Mouse (Mus musculus) spleen, postnatal 10 days (tissue): Measurements from ENCODE around the gene Atrip.

Experiments
- DNase-seq, 2 experiments: peaks; one replicate each; pipeline ENCODE4 v3.0.0; 2021 to 2022; ENCODE audit warnings: low spot score in 2 of 2

The Atrip gene

DNA sequence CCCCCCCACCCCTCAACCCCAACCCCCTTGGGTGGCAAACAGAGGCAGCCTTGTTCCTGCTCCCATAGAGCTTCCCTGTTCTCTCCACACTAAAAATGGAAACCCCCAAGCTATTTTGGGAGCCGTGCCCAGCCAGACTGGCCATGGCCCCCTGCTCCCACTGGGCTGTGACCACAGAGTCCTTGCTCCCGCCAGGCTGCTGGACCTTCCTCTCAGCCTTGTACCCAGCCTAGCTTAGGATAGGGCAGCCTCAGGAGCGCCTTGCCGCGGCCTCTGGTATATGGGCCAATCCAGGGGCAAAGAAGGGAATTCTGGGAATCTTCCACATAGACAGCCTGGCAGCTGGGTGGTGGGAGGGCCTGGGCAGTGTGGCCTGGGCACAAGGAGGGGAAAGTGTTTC, 23.9 kb upstream of the Atrip start:
- DNase-seq, result no peak

DNA sequence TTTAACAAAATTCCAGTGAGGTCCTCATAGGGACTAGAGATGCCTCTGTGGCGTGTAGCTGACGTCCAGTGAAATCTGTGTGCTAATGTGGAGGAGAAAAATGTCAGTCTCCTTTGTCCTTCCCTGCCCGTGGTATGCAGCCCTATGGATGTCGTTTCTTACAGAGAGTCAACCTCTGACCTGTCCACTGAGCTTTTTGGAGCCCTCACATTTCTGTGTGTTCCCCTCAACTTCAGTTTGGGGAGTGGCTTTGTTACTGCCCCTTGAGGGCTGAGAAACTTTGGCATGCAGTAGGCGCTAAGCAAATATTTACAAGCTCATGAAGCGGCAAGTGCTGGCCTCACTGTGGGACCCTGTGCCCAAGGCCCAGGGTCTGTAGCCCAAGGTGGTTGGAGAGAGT, 23.4 kb upstream of the Atrip start:
- no peak for DNase-seq

DNA sequence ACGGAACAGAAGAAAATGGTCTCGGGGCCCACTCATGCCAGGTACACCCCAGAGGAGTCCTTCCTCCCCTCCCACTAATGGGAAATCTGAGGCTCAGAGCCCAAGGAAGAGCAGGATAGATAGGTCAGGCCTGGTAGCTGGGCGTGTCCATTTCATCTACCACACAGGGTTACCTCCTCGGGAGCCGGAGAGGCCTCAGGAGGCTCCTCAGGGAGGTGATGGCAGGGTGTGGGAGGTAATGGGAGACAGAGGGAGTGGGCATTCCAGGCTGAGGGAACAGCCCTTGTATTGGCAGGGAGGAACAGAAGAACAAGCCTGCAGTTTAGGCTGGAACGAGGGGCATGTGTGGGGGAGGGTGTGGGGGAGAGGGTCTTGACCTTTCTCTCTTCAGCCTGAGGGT, 22.9 kb upstream of the Atrip start:
- no peak for DNase-seq

DNA sequence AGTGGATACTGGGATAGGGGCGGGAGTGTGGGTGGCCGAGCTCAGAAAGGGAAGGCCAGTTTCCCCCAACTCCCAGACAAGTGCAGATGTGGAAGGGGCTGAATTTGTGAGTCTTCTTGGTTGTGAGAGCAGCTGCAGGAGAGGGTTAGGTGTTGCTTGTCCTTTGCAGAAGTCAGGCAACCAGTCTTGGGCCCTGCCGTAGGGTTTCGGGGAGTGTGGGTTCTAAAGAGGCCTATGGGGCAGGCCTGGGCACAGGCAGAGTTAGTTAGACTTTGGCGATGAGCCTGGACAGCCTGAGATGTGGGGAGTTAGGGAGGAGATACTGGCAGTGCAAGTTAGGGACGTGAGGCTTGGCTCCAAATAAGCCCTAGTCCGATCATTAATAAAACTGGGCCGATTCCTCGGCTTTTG, 22.3 kb upstream of the Atrip start:
- DNase-seq, result no peak

DNA sequence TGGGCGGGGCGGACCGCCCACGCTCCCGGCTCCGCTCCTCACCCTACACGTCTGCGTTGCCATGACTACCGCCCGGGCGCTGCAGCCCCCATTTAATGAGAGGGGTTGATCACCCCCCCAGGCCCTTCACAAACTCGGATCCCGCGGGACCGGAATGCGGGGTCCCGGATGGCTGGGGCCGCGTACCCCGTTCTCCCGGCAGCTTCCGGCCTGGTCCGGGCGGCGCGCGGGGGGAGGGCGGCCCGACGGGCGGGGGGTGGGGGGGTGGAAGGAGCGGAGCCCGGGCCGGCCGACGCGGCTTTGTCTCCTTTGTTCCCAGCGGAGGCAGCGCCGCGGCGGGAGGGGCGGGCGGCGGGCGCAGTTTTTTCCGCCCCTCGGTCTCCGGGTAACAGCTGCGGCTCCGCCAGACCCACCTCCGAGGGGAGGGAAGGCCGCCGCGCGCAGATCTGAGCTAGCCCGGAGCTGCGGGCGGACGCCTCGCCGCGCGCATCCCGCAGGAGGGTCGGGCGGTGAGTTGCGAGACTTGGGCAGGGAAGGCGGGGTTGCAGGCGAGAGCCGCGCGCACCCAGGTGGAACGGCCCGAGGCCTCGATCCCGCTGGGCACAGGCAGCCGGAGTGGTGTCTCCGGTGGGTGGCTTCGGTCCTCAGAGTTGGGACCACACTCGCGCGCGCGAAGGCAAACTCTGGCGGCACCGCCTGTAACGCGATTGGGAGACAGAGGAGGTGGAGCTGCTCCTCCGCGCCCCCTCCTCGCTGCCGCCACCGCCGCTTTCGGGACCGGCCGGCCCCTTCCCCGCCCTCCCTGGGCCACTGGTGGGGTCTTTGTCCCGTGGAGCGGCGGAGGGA, 21.4 kb upstream of the Atrip start, which contains the start of gene Plxnb1:
Plxnb1 (plus strand) TSS at position 253 of the 846 bp plus-strand sequence.
- peak; percentile 23 to 47 for DNase-seq

DNA sequence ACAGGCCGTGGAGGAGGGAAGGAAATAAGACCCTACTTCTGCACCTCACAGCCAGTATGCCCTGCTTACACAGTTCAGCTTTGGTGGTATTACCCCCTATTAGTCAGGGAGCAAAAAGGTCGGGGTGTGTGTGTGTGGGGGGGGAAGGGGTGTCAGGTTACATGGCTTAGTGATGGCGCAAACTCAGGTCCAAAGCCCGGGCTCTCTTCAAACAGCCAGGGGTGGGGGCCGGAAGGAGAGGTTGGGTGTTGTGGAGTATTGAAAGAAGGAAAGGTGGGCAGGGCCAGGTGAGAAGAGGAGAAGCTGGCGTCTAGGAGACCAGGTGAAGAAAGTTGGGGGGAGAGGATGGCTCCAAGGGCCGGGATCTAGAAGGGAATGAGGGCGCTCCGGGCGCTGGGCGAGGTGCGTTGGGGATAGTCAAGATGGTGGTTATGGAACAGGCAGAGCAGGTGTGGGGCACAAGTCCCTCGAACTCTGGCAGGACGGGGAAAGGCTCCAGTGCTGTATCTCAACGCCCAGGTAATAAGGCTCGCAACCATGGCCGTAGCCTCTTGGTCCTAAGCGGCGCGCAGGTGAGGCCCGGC, 20.7 kb upstream of the Atrip start:
- DNase-seq, result no peak

DNA sequence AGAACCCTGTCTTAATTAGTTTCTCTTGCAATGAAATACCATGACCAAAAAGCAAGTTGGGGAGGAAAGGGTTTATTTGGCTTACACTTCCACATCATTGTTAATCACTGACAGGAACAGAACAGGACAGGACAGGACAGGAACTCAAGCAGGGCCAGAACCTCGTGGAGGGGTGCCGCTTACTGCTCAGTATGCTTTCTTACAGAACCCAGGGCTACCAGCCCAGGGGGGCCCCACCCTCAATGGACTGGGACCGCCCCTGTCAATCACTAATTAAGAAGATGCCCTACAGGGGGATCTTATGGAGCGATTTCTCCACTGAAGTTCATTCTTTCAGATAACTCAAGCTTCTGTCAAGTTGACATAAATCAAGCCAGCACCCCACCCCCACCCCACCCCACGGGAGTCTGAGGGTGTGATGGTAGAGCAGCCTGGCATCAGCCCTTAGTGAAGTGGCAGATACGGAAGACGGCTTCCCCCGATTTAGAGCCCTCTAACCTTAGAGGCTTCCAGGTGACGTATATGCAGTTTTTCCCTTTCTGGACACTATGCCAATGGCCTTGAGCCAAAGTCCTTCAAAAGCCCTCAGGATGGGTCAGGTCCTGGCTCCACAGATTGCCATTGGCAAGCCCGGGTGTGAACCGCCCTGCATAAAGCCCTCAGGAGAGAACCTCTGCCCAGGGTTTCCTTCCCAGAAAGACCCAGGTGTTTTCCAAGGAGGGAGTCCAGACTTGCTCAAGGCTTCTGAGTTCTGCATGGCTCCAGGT, 20.0 kb upstream of the Atrip start:
- DNase-seq, result no peak

DNA sequence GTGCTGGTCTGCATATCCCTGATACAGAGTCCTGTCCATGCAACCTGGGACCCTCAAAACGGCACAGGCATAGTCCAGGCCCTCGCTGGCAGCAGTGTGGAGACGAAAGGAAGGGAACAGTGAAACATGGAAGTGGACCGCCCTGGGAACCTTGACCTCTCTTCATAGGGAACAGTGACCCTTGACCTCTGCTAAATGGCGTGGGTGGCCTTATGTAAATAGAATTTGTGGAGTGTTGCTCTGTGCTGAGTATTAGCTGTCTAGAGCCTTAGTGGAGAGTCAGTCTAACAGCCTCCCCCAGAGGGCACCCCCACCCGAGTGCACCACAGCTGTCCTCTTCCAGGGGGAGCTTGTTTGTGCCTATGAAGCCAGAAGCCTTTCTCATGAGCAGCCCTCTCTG, 18.9 kb upstream of the Atrip start:
- DNase-seq, result no peak

DNA sequence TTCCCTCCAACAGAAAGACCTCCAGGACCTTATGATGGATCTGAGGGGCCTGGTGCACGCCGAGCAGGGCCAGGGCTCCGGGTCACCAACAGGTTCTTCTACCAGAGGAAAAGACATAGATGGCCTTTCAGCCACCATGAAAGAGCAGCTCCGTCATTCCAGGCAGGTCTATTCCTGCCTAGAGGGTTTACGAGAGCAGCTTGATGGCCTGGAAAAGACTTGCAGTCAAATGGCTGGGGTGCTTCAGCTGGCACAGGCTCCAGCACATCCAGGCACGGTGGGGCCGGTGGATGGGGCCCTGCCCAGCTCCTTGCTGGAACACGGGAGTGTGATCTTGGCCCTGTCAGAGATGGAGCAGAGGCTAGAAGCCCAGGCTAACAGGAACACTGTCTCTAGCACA, 17.9 kb upstream of the Atrip start:
- DNase-seq, result no peak

DNA sequence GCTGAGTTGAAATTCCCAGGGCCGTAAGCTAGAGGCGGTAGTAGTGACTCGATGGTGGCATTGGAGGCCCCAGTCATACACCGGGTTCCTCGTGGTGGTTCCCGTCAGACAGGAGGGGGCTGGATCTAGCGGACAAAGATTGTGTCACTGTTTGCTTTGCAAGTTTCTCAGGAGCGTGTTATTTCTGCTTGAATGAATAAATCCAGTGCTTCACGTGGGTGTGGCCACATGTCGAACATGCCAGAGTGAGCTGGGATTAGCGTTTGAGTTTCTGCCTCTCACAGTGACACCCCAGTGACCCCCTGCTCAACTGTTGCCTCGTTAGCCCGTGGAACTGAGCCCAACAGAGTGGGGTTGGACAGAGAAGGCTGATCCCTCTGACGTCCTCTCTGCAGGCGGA, 16.5 kb upstream of the Atrip start:
- no peak for DNase-seq

DNA sequence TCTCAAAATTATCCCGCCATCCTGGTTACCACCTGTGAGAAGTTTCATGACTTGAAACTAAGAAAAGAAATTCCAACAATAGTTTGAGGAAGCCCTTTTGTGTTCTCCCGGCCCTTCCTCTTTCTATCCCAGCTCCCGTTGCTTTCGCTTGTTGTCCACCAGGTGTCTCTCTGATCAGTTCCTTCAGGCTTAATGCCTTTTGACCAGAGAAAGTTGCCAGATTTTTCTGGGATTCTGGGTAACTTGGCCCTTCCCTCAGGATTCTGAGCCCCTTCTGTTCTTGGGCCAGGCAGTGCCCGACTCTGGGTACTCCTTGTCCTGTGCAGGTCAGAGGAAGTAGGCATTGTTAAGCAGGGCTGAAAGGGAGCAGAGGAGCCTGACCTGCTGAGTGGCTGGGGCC, 14.1 kb upstream of the Atrip start:
- peak in 1 of 2 experiments; percentile 44 for DNase-seq

DNA sequence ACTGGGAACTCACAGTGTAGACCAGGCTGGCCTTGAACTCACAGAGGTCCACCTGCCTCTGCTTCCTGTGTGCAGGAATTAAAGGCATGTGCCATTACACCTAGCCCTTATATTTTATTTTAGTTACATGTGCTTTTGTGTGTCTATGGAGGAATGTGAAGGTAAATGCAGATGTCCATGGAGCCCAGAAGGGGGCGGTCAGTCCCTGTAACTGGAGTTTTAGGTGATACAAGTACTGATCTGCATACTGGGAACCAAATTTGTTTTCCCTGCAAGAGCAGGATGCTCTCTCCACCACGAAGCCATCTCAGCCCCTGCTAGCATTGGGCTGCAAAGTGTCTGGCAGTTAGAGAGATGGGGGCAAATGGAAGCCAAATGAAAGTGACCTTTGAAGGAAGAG, 11.0 kb upstream of the Atrip start:
- no peak for DNase-seq

DNA sequence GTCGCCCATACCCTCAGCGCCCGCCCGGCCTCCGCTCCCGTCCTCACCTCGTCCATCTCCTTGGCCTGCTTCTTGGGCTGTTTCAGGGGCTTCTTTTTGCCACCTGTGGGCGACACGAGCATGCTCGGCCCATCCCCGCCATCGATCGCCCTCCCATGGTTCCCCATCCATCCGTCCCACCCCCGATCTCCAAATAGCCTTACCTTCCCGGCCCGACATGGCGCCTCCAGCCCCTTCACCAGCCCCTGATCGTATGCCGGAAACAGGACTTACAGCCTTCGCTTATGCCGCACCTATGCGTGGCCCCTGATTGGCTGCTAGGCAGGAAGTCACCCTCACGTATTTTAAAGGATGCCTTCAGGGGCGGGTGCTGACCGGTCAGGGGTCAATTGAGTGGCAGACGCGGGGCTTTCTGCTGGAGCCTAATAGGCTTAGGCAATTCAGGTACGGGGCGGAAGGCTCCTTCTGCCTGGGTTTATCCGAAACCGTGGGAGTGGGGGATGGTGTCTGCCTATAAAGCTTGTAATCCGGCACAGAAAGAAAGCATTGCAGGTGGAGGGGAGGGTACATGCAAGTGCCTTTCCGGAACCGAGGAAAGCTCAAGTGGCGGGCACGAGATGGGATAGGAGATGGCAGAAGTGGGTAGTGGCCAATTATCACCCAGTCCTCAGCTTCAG, 8.3 kb upstream of the Atrip start, which contains the start of the genes Ccdc51 and Tma7:
Ccdc51 (plus strand) TSS at position 370 of the 677 bp plus-strand sequence.
Tma7 (minus strand) TSS at position 464 of the 677 bp plus-strand sequence.
- DNase-seq, result peak; percentile 75 to 87

DNA sequence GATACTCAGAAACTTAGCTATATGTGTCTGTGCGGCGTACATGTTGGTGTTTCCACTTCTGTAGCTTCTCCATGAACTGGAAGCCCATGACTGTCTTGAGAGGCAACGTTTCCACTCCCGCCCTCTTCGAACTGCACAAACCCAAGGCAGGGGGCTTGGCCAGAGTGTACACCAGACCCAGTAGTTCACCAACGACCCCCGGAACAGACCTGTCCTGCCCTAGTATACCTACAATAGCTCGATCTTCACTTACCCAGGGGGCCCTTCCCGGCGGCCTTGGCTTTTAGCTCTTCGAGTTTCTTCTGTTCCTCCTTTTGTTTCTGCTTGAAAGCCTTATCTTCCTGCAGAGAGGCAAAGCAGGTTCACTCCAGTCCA, 7.8 kb upstream of the Atrip start:
- no peak for DNase-seq

DNA sequence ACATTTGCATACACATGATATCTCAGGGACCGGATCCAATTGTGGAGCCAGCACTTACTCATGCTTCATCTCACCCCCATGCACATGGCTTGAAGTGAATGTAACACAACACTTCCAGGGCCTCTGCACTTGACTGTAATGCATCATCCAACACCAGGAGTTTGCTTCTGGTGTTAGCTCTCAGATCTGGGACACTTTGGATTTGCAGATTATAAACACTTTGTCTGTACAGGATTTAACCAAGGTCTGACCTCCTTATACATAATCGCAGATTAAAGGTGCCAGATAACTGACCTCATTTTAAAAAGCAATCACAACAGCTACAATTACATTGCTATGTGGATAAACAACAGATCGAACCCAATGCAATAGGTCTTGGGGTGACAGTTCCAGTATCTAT, 6.6 kb upstream of the Atrip start:
- DNase-seq, result no peak

DNA sequence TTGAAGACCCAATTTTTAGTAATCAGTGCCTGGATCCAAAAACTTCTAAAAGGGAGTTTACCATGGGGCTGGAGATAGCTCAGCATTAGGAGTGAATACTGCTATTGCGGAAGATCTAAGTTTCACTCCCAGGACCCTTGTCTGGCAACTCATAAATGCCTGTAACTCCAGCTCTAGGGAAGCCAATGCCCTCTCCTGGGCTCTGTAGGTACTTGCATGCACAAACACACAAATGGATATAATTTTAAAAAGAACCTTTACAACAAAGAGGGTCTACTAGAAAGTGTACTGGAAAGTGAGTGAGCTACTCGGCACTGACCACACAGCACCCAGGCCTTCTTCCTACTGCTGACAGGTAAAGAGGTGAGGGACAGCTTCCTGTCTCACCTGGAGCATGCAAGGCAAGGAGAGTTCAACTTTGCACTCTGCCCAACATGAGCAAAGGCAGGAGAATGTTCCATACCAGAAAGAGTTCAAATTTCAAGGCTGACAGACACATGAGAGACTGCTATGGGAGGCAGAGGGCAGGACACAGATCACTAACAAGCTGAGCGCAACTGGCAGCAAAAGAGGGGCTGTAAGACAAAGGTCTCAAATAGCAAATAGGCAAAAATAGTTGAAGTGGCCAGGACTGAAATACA, 5.7 kb downstream of the Atrip start:
- DNase-seq, result no peak

DNA sequence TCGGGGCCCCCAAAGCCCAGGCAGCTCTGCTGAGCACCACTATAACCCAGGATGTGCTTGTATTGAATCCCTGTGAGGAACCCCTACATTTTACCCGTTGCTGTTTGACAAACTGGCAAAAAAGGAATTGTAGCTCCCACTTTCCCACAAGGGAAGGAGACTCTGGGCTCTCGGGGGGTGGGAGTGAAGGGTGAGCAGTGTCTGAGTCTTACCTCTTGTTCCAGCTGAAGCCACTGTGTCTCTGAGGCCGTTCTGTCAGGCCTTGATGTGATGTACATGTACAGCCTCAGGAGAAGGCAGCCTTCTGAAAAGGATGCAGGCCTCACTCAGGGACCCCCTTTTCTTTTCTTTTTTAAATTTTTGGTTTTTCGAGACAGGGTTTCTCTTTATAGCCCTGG, 13.0 kb downstream of the Atrip start:
- DNase-seq, result peak in 1 of 2 experiments; percentile 10

DNA sequence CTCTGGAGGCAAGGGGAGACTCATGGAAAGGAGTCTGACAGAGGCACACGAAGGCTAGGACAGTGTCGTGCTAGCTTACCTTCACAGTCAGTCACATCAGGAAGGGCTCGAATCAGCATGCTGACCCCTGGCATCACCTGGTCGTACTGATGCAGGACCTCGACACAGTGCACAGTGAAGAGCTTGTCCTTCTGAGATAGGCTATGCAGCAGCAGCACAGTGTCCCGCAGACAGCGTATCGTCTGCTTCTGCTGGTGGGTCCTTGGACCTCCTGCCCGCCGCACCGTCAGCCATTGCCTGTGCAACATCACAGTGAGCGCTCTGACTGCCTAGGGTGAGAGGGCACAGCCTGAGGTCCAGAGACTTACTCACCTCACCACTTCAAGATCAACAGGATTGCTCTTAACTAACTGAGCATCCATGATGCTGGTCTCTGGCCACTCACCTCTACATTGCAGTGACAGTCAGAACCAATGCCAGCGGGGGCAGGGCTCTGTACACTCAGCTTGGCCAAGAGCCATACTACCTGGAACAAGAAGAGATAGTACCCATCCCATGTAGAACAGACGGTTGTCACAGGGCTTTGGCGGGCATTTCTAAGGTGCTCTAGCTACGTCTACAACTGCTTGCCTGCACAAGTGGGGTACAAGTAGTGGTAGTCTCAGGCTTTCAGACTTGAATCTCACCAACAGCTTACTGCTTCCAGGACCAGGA, 13.6 kb downstream of the Atrip start:
- peak in 1 of 2 experiments; percentile 25 for DNase-seq

DNA sequence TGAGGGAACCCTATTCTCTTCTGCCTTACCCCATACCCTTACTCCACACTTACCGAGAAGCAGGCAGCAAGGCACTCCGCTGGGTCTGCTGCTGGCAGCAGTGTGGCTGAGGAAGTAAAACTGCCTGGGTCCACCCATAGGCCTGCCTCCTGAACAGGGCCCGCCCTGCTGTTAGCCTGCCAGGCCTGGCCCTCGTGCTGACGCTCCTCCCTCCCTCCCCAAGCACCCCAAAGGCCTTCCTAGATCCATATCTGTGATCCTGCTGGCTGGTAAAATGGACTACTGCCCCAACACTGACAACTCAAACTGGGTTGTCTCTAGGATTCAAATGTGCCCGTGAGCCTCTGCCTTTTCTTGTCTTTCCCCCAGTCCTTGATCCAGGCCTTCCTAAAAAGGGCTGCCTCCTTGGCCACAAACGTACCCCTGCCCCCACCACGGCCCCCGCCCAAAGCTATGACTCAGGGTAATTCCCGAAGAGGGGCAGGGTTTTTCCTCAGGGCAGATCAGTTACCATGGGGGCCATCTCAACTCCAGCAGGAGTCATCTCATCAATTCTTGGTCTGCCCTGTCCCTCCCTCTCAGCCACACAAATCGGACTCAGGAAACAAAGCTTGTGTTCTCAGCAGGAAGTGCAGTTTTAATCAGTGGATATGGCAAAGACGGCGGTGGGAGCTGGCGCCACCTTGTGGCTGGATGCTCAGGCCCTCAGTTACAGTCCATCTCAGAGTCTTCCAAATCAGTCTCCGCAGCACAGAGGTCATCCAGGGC, 14.6 kb downstream of the Atrip start, which contains the start of gene Trex1:
Trex1 (minus strand) TSS at position 599 of the 768 bp plus-strand sequence.
- peak; percentile 81 to 91 for DNase-seq
